Mouse (Mus musculus) kidney, adult 2 months (tissue): ENCODE results near the gene Dazl.

Source experiments
- CTCF ChIP-seq: fragments of 200-500 bp; conservative IDR thresholded peaks from 2 replicates; pipeline ENCODE4 v1.5.1; 2011; ENCODE audit warnings: low read depth, mild to moderate bottlenecking, control low read depth, low read length, moderate library complexity, mixed read lengths; ENCODE audit not compliant: insufficient read depth, insufficient read length
- POLR2A ChIP-seq: fragments of 200-500 bp; IDR thresholded peaks from one replicate; pipeline ENCODE4 v1.6.1; 2011; ENCODE audit warnings: low read depth, low read length, control low read depth

DNA sequence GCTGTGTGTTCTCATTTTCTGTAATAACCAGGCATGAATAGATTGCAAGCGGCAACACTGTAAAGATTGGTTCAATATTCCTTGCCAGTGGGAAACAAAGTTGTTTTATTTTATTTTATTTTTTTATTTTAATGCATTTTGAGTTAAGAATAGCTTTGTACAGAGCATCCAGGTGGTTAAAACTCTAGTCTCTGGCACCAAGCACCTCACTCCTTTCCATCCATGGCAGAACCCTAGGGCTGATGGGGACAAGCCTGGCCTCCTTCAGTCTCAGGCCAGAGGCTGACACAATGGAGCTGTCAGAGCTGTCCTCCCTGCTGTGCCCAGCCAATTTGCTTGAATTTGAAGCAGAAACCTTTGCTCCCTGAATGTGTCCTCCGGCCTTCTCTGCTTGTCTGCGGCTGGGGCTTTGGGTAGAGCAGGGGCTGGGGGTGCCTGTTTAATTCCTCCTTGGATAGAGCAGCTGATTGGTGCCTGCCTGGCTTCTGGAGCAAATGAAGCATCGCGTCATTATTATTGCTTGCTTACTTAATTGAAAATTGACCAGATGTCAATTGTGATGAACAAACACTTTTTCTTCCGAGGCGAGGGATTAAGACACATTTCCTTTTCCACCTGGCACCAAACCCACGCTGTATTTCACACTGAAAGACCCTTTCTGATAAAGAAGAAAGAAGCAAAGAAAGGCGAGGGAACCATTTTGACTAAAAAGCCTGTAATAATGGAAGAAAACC lies 56.6 kb downstream of the Dazl start:
- TF ChIP-seq CTCF, result no peak
- no peak for TF ChIP-seq POLR2A
